Mouse (Mus musculus) B cell, adult 67 days (primary cell): ENCODE results near the gene Ralb. TPM values are rescaled to one million over a fixed set of nuclear protein-coding genes. Genes with fewer than 3 reads are reported as not detected.

Source experiments
- total RNA-seq, 2 experiments: library from RNA; stranded (reverse); gene quantifications; 4 replicates each; pipeline ENCODE4 v1.2.4; 2023

Ralb gene
- total RNA-seq: 1 to 10 TPM; 8.5 to 9.2 TPM

GRCm38 (mm10) chr1:119504260-119505062, at the start of gene Ralb:
Ralb (minus strand) TSS chr1:119504794.

GRCm38 (mm10) chr1:119525689-119526591, 21.3 kb upstream of the Ralb start, which contains the start of gene Tmem185b:
Tmem185b (plus strand) TSS chr1:119526160.

GRCm38 (mm10) chr1:119421576-119422421, 82.8 kb downstream of the Ralb start, which contains the start of gene Inhbb:
Inhbb (minus strand) TSS chr1:119422248.

Other genes starting within 250 kb of the Ralb start
- gene Inhbb, start 82.5 kb downstream of the Ralb start, total RNA-seq: not detected
- gene Tmem185b, start 21.4 kb upstream of the Ralb start, total RNA-seq: 10 to 100 TPM; 21.6 to 30.6 TPM
- gene Epb41l5, start 144.2 kb upstream of the Ralb start, total RNA-seq: 1 to 10 TPM; 4.9 to 6.8 TPM